Mouse (Mus musculus): ENCODE data around the gene Gm3448.
"Not testable (repeated sequence)": the region's sequence is repeated elsewhere in the genome, so short reads cannot be mapped to it uniquely, and the experiment has no call there.

Gm3448 gene

GRCm38 (mm10) chr17:15041175-15041729 is at the start of gene Gm3448, which contains the start of the genes Ermard and Tcte3:
TSS of gene Gm3448 (minus strand) at chr17:15041537.
TSS of gene Ermard (plus strand) at chr17:15041208.
TSS of gene Tcte3 (minus strand) at chr17:15041488.
- in situ Hi-C loops (cut with MboI; ENCODE audit: low sequenced_read_pairs) = not testable (repeated sequence)

- in situ Hi-C loops (cut with MboI; ENCODE audit: low sequenced_read_pairs) = no loop called here
Observed at GRCm38 (mm10) chr17:15088591-15089001, 47.3 kb upstream of the Gm3448 start.

GRCm38 (mm10) chr17:15088166-15088565 is 46.8 kb upstream of the Gm3448 start:
- in situ Hi-C loops (cut with MboI; ENCODE audit: low sequenced_read_pairs) = no loop called here

GRCm38 (mm10) chr17:15085006-15085405 is 43.7 kb upstream of the Gm3448 start:
- in situ Hi-C loops (cut with MboI; ENCODE audit: low sequenced_read_pairs) = no loop called here

GRCm38 (mm10) chr17:15084226-15084848 is 43.0 kb upstream of the Gm3448 start:
- in situ Hi-C loops (cut with MboI; ENCODE audit: low sequenced_read_pairs) = no loop called here

GRCm38 (mm10) chr17:15077536-15077935 is 36.2 kb upstream of the Gm3448 start:
- in situ Hi-C loops (cut with MboI; ENCODE audit: low sequenced_read_pairs) = no loop called here

GRCm38 (mm10) chr17:15075033-15075432 is 33.7 kb upstream of the Gm3448 start:
- in situ Hi-C loops (cut with MboI; ENCODE audit: low sequenced_read_pairs) = no loop called here

GRCm38 (mm10) chr17:15072211-15072610 is 30.9 kb upstream of the Gm3448 start:
- in situ Hi-C loops (cut with MboI; ENCODE audit: low sequenced_read_pairs) = loop anchor here (25.0 kb wide), 2 partner anchors 390 to 690 kb away; no protein-coding TSS in a partner anchor

GRCm38 (mm10) chr17:15069124-15069523 is 27.8 kb upstream of the Gm3448 start:
- in situ Hi-C loops (cut with MboI; ENCODE audit: low sequenced_read_pairs) = loop anchor here (25.0 kb wide), 2 partner anchors 393 to 693 kb away; no protein-coding TSS in a partner anchor

- in situ Hi-C loops (cut with MboI; ENCODE audit: low sequenced_read_pairs) = loop anchor here (25.0 kb wide), 2 partner anchors 394 to 694 kb away; no protein-coding TSS in a partner anchor
Observed at GRCm38 (mm10) chr17:15068040-15068792, 26.9 kb upstream of the Gm3448 start.

- in situ Hi-C loops (cut with MboI; ENCODE audit: low sequenced_read_pairs) = loop anchor here (25.0 kb wide), 2 partner anchors 395 to 695 kb away; no protein-coding TSS in a partner anchor
Observed at GRCm38 (mm10) chr17:15066911-15067310, 25.6 kb upstream of the Gm3448 start.

GRCm38 (mm10) chr17:15066066-15066465 is 24.7 kb upstream of the Gm3448 start:
- in situ Hi-C loops (cut with MboI; ENCODE audit: low sequenced_read_pairs) = loop anchor here (25.0 kb wide), 2 partner anchors 396 to 696 kb away; no protein-coding TSS in a partner anchor

- in situ Hi-C loops (cut with MboI; ENCODE audit: low sequenced_read_pairs) = loop anchor here (25.0 kb wide), 2 partner anchors 397 to 697 kb away; no protein-coding TSS in a partner anchor
Observed at GRCm38 (mm10) chr17:15065391-15066024, 24.2 kb upstream of the Gm3448 start.

- in situ Hi-C loops (cut with MboI; ENCODE audit: low sequenced_read_pairs) = loop anchor here (25.0 kb wide), 2 partner anchors 402 to 702 kb away; no protein-coding TSS in a partner anchor
Observed at GRCm38 (mm10) chr17:15060356-15060755, 19.0 kb upstream of the Gm3448 start.

- in situ Hi-C loops (cut with MboI; ENCODE audit: low sequenced_read_pairs) = loop anchor here (25.0 kb wide), 2 partner anchors 403 to 703 kb away; no protein-coding TSS in a partner anchor
Observed at GRCm38 (mm10) chr17:15059646-15060045, 18.3 kb upstream of the Gm3448 start.

GRCm38 (mm10) chr17:15058161-15058591 is 16.8 kb upstream of the Gm3448 start:
- in situ Hi-C loops (cut with MboI; ENCODE audit: low sequenced_read_pairs) = loop anchor here (25.0 kb wide), 2 partner anchors 404 to 704 kb away; no protein-coding TSS in a partner anchor

- in situ Hi-C loops (cut with MboI; ENCODE audit: low sequenced_read_pairs) = loop anchor here (25.0 kb wide), 2 partner anchors 406 to 706 kb away; no protein-coding TSS in a partner anchor
Observed at GRCm38 (mm10) chr17:15055925-15056324, 14.6 kb upstream of the Gm3448 start.

- in situ Hi-C loops (cut with MboI; ENCODE audit: low sequenced_read_pairs) = loop anchor here (25.0 kb wide), 2 partner anchors 408 to 708 kb away; no protein-coding TSS in a partner anchor
Observed at GRCm38 (mm10) chr17:15053829-15054200, 12.5 kb upstream of the Gm3448 start.

GRCm38 (mm10) chr17:15053183-15053828 is 12.0 kb upstream of the Gm3448 start:
- in situ Hi-C loops (cut with MboI; ENCODE audit: low sequenced_read_pairs) = loop anchor here (25.0 kb wide), 2 partner anchors 409 to 709 kb away; no protein-coding TSS in a partner anchor

GRCm38 (mm10) chr17:15052766-15053165 is 11.4 kb upstream of the Gm3448 start:
- in situ Hi-C loops (cut with MboI; ENCODE audit: low sequenced_read_pairs) = loop anchor here (25.0 kb wide), 2 partner anchors 410 to 710 kb away; no protein-coding TSS in a partner anchor
